Mouse (Mus musculus): ENCODE data around the gene Ncam1. TPM values are rescaled to one million over a fixed set of nuclear protein-coding genes. Genes with fewer than 3 reads are reported as not detected.
A peak's percentile ranks its signal among the peaks of the same experiment; 100 is the strongest.

The Ncam1 gene
- polyA plus RNA-seq, 1 experiment = 7.2 TPM

DNA sequence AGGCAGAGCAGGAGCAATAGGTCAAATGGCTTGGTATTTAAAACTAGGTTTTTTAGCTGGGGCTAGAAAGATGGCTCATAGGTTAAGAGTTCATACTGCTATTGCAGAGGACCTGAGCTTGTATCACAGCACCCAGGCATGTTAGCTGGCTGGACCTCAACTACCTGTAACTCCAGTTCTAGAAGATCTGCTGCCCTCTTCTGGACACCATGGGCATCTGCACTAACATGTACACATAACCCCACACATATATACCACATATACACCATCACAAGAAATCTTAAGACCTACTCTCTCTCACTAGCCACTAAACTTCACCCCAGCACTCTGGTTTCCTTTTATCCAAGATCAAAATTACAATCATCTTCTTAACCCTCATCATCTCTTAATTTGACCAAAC, 131.7 kb downstream of the Ncam1 start:
- no peak overlapping the region for H3K27ac ChIP-seq (ENCODE audit: insufficient read depth, low read length)
- H3K9me3 ChIP-seq (replicated peaks; ENCODE audit: control insufficient read depth, insufficient read depth, low read length, poor library complexity, severe bottlenecking) = no peaks in the 10 kb centered on the region
- no peak overlapping the region for H3K4me3 ChIP-seq (ENCODE audit: low read depth, low read length)
- H3K4me1 ChIP-seq (ENCODE audit: control insufficient read depth, insufficient read depth, low read length) = peaks cover 2% of the 10 kb centered on the region
- TF ChIP-seq POLR2A (IDR thresholded peaks at IDR 0.05; ENCODE audit: insufficient read depth, low read length) (no peak), CTCF (IDR thresholded peaks at IDR 0.05; ENCODE audit: low read depth, low read length) (no peak), EP300 (IDR thresholded peaks at IDR 0.05; ENCODE audit: insufficient read depth, low read depth, low read length) (no peak)
- H3K36me3 ChIP-seq (ENCODE audit: control insufficient read depth, insufficient read depth, low read length, poor library complexity, severe bottlenecking) = no peaks in the 10 kb centered on the region
- H3K27me3 ChIP-seq (ENCODE audit: control insufficient read depth, insufficient read depth, low read length, poor library complexity, severe bottlenecking) = no peaks in the 10 kb centered on the region
- no peak overlapping the region for H3K9ac ChIP-seq (ENCODE audit: low read depth, poor library complexity, severe bottlenecking)

DNA sequence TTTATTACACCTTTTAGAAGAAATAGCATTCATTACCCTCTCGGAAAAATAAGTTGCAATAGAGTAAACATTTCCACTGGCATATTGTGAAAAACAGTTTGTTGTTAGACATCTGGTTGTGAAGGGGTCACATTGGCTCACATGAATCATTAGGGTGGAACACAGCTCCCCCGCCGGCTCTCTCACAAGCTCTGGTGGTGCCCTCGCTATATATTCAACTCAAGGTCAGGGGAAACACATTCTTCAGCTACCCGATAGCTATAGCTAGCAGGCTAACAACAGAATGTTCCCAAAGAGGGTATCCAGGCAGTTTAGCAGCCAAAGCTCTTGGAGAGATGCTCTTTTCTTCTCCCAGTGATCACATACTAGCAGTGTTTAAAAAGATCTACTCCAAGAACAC, 133.4 kb downstream of the Ncam1 start:
- peaks cover 2% of the 10 kb centered on the region for H3K4me1 ChIP-seq (ENCODE audit: control insufficient read depth, insufficient read depth, low read length)
- H3K9ac ChIP-seq (ENCODE audit: low read depth, poor library complexity, severe bottlenecking) = no peak overlapping the region
- no peak overlapping the region for H3K27ac ChIP-seq (ENCODE audit: insufficient read depth, low read length)
- no peaks in the 10 kb centered on the region for H3K9me3 ChIP-seq (replicated peaks; ENCODE audit: control insufficient read depth, insufficient read depth, low read length, poor library complexity, severe bottlenecking)
- no peak overlapping the region for H3K4me3 ChIP-seq (ENCODE audit: low read depth, low read length)
- TF ChIP-seq EP300 (IDR thresholded peaks at IDR 0.05; ENCODE audit: insufficient read depth, low read depth, low read length) (no peak), POLR2A (IDR thresholded peaks at IDR 0.05; ENCODE audit: insufficient read depth, low read length) (no peak), CTCF (IDR thresholded peaks at IDR 0.05; ENCODE audit: low read depth, low read length) (no peak)
- no peaks in the 10 kb centered on the region for H3K27me3 ChIP-seq (ENCODE audit: control insufficient read depth, insufficient read depth, low read length, poor library complexity, severe bottlenecking)
- no peaks in the 10 kb centered on the region for H3K36me3 ChIP-seq (ENCODE audit: control insufficient read depth, insufficient read depth, low read length, poor library complexity, severe bottlenecking)

DNA sequence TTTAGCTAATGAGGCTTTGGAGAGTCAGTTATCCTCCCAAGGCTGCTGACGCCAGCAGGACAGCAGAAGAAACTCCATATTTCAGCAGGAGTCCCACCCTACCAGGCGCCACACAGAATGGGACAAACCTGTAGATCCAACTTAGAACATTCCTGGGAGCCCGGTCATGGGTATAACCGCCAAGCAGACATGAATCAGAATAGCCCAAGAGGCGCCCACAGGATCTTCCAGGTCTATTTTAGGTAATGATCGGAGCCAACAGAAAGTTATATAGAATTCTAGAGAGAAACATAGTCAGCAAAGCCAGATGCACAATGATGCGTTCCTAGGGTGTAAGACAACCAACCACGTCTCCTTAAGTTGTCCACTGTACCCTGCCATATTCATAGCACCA, 134.8 kb downstream of the Ncam1 start:
- TF ChIP-seq POLR2A (IDR thresholded peaks at IDR 0.05; ENCODE audit: insufficient read depth, low read length) (no peak), CTCF (IDR thresholded peaks at IDR 0.05; ENCODE audit: low read depth, low read length) (no peak), EP300 (IDR thresholded peaks at IDR 0.05; ENCODE audit: insufficient read depth, low read depth, low read length) (no peak)
- no peak overlapping the region for H3K4me3 ChIP-seq (ENCODE audit: low read depth, low read length)
- no peaks in the 10 kb centered on the region for H3K27me3 ChIP-seq (ENCODE audit: control insufficient read depth, insufficient read depth, low read length, poor library complexity, severe bottlenecking)
- peaks cover 2% of the 10 kb centered on the region for H3K4me1 ChIP-seq (ENCODE audit: control insufficient read depth, insufficient read depth, low read length)
- H3K27ac ChIP-seq (ENCODE audit: insufficient read depth, low read length) = no peak overlapping the region
- no peaks in the 10 kb centered on the region for H3K36me3 ChIP-seq (ENCODE audit: control insufficient read depth, insufficient read depth, low read length, poor library complexity, severe bottlenecking)
- no peak overlapping the region for H3K9ac ChIP-seq (ENCODE audit: low read depth, poor library complexity, severe bottlenecking)
- H3K9me3 ChIP-seq (replicated peaks; ENCODE audit: control insufficient read depth, insufficient read depth, low read length, poor library complexity, severe bottlenecking) = no peaks in the 10 kb centered on the region

DNA sequence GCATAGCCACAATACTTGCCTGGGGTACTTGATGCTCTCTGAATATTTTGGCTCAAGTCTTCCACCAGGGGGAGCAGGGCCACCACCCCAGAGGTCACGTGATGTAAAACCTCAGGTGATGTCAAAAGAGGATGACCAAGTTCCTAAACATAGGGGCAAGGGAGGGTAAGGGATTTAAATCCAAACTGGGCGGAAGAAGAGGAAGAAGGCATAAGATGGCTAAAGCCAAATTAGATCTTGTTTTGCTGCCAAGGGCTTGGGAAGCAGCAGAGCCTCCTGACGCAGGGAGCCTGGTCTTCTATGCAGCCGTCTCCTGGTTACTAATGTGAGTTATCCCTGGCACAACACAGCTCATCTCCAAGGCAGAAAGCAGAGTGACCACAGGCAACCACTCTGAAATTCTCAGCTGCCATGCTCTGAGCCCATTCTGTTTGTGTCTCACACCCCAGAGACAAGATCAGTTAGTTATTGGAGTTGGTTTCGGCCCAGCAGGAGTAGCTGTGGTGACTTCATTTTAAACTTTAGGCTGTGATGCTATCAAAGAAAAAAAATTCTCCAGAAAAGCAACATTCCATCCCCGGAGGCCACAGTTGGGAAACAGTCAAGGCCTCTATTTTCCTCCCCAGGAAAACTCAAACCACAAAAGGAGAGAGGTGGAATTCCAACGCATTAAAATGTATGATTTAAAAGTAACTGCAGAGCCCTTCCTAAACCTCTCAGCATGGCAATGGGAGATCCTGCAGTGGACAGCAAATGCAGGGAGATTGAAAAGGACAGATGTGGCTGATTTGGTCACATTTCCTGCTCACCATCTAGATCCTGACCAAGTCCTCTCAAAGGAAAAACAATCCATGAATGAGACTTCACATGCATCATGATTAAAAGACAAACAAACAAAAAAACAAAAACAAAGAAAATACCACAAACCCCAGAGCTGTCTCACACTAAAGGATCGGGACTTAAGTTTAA, 135.5 kb downstream of the Ncam1 start:
- TF ChIP-seq CTCF (IDR thresholded peaks at IDR 0.05; ENCODE audit: low read depth, low read length) = peak; percentile 51
- no peak for TF ChIP-seq EP300 (IDR thresholded peaks at IDR 0.05; ENCODE audit: insufficient read depth, low read depth, low read length)
- TF ChIP-seq POLR2A (IDR thresholded peaks at IDR 0.05; ENCODE audit: insufficient read depth, low read length) = no peak

DNA sequence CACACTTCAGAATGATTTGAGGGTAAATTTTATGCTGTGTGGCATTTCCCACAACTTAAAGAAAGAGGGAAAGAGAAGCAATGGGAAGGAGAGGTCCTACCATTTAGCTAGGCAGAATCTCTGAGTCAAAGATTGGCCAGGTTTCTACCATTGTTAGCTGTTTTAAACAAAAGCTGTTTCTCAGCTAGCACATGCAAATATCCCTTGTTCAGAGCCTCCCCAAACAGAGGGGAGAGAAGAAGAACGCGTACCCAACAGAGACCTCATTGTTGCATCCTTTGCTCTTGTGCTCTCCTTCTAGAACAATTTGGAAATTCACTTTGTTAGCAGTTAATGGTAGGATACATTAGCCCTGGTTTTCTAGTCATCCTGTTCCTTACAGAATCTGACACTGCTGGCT, 137.2 kb downstream of the Ncam1 start:
- H3K4me3 ChIP-seq (ENCODE audit: low read depth, low read length) = no peak overlapping the region
- H3K27me3 ChIP-seq (ENCODE audit: control insufficient read depth, insufficient read depth, low read length, poor library complexity, severe bottlenecking) = no peaks in the 10 kb centered on the region

More for the DNA sequence above, 135.5 kb downstream of the Ncam1 start:
- Histone ChIP-seq H3K27me3 (ENCODE audit: control insufficient read depth, insufficient read depth, low read length, poor library complexity, severe bottlenecking) (no peaks in the 10 kb centered on the region), H3K4me1 (ENCODE audit: control insufficient read depth, insufficient read depth, low read length) (peaks cover 2% of the 10 kb centered on the region), H3K9me3 (replicated peaks; ENCODE audit: control insufficient read depth, insufficient read depth, low read length, poor library complexity, severe bottlenecking) (no peaks in the 10 kb centered on the region), H3K27ac (ENCODE audit: insufficient read depth, low read length) (no peak overlapping the region), H3K4me3 (ENCODE audit: low read depth, low read length) (no peak overlapping the region), H3K9ac (ENCODE audit: low read depth, poor library complexity, severe bottlenecking) (no peak overlapping the region), H3K36me3 (ENCODE audit: control insufficient read depth, insufficient read depth, low read length, poor library complexity, severe bottlenecking) (no peaks in the 10 kb centered on the region)

DNA sequence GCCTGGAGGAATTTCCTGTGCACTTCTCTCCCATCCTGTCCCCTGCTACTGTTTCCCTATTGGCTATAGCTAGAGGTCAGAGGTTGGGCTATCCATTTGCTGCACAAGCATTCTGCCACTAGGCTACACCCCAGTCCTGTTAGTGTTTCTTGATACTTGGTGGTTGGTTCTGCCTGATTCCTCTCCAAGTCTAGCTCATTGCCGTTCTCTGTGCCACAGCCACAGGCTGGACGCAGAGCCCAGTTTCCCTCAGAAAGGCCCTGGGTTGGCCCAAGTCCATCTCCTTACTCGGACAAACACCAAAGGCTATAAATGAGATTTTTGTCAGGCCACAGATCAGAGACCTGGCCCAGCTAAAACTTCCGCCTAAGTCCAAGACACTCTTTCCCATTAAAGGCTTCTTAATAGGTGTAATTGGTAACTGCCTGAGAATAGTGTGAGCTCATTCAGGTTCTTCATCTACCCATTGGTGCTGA, 140.3 kb downstream of the Ncam1 start:
- Histone ChIP-seq H3K4me1 (ENCODE audit: control insufficient read depth, insufficient read depth, low read length) (no peaks in the 10 kb centered on the region), H3K27me3 (ENCODE audit: control insufficient read depth, insufficient read depth, low read length, poor library complexity, severe bottlenecking) (no peaks in the 10 kb centered on the region), H3K9me3 (replicated peaks; ENCODE audit: control insufficient read depth, insufficient read depth, low read length, poor library complexity, severe bottlenecking) (no peaks in the 10 kb centered on the region), H3K27ac (ENCODE audit: insufficient read depth, low read length) (no peak overlapping the region), H3K36me3 (ENCODE audit: control insufficient read depth, insufficient read depth, low read length, poor library complexity, severe bottlenecking) (no peaks in the 10 kb centered on the region), H3K9ac (ENCODE audit: low read depth, poor library complexity, severe bottlenecking) (no peak overlapping the region), H3K4me3 (ENCODE audit: low read depth, low read length) (no peak overlapping the region)
- TF ChIP-seq CTCF (IDR thresholded peaks at IDR 0.05; ENCODE audit: low read depth, low read length) (peak; percentile 0), POLR2A (IDR thresholded peaks at IDR 0.05; ENCODE audit: insufficient read depth, low read length) (no peak)

More for the DNA sequence above, 137.2 kb downstream of the Ncam1 start:
- no peak overlapping the region for H3K27ac ChIP-seq (ENCODE audit: insufficient read depth, low read length)
- no peak for TF ChIP-seq EP300 (IDR thresholded peaks at IDR 0.05; ENCODE audit: insufficient read depth, low read depth, low read length)
- TF ChIP-seq POLR2A (IDR thresholded peaks at IDR 0.05; ENCODE audit: insufficient read depth, low read length) = no peak
- no peaks in the 10 kb centered on the region for H3K9me3 ChIP-seq (replicated peaks; ENCODE audit: control insufficient read depth, insufficient read depth, low read length, poor library complexity, severe bottlenecking)
- H3K4me1 ChIP-seq (ENCODE audit: control insufficient read depth, insufficient read depth, low read length) = peaks cover 2% of the 10 kb centered on the region
- H3K36me3 ChIP-seq (ENCODE audit: control insufficient read depth, insufficient read depth, low read length, poor library complexity, severe bottlenecking) = no peaks in the 10 kb centered on the region
- H3K9ac ChIP-seq (ENCODE audit: low read depth, poor library complexity, severe bottlenecking) = no peak overlapping the region
